Mouse (Mus musculus) brain, embryonic 14.5 days (tissue): ENCODE measurements at regions not wholly inside any gene's neighbourhood (a gene's known extent, or its start where the extent isn't known, plus 50 kb on each side); places are given as distances from the start of the nearest gene placed in this dataset.

Experiments used
- DNase-seq: peaks from one replicate; pipeline ENCODE4 v3.0.0-alpha.2; 2011; ENCODE audit warnings: low read depth
- CTCF ChIP-seq: fragments of 200-500 bp; IDR thresholded peaks from 2 replicates; pipeline ENCODE4 v1.5.1; 2012; ENCODE audit warnings: inconsistent platforms, mild to moderate bottlenecking, moderate library complexity, borderline replicate concordance; ENCODE audit not compliant: insufficient read depth, insufficient read length; ENCODE audit errors: extremely low read depth
- POLR2A ChIP-seq: fragments of 200-500 bp; IDR thresholded peaks from 2 replicates; pipeline ENCODE4 v1.6.1; 2012; ENCODE audit warnings: mild to moderate bottlenecking, inconsistent platforms, borderline replicate concordance; ENCODE audit not compliant: poor library complexity, insufficient read depth, insufficient read length, severe bottlenecking; ENCODE audit errors: extremely low read depth

- TF ChIP-seq CTCF, result no peak
- TF ChIP-seq POLR2A, result no peak
Measured at GRCm38 (mm10) chr15:62393416-62393815, 1451.6 kb downstream of the Gsdmc2 start.

GRCm38 (mm10) chr15:62392839-62393238, 1452.1 kb downstream of the Gsdmc2 start:
- no peak for DNase-seq
- TF ChIP-seq POLR2A (no peak), CTCF (no peak)

More at GRCm38 (mm10) chr15:62393416-62393815, 1451.6 kb downstream of the Gsdmc2 start:
- no peak for DNase-seq

GRCm38 (mm10) chr15:62392381-62392780, 1452.6 kb downstream of the Gsdmc2 start:
- no peak for DNase-seq
- TF ChIP-seq CTCF (no peak), POLR2A (no peak)

- TF ChIP-seq POLR2A, result no peak
- TF ChIP-seq CTCF, result no peak
- DNase-seq, result no peak
Measured at GRCm38 (mm10) chr15:62389431-62390105, 1455.4 kb downstream of the Gsdmc2 start.

- DNase-seq, result no peak
- TF ChIP-seq POLR2A, result no peak
- no peak for TF ChIP-seq CTCF
Measured at GRCm38 (mm10) chr15:62382233-62382632, 1459.4 kb upstream of the A1bg start.

GRCm38 (mm10) chr15:62374641-62375040, 1451.8 kb upstream of the A1bg start:
- DNase-seq, result no peak

GRCm38 (mm10) chr15:62361171-62361570, 1438.4 kb upstream of the A1bg start:
- DNase-seq, result no peak
- no peak for TF ChIP-seq POLR2A
- no peak for TF ChIP-seq CTCF

More at GRCm38 (mm10) chr15:62374641-62375040, 1451.8 kb upstream of the A1bg start:
- no peak for TF ChIP-seq POLR2A
- TF ChIP-seq CTCF, result no peak

GRCm38 (mm10) chr15:62358338-62359239, 1435.8 kb upstream of the A1bg start:
- TF ChIP-seq POLR2A (no peak), CTCF (no peak)
- no peak for DNase-seq

- no peak for DNase-seq
- TF ChIP-seq CTCF, result no peak
- no peak for TF ChIP-seq POLR2A
Measured at GRCm38 (mm10) chr15:62353786-62354185, 1431.0 kb upstream of the A1bg start.

- no peak for DNase-seq
- TF ChIP-seq POLR2A, result no peak
- TF ChIP-seq CTCF, result no peak
Measured at GRCm38 (mm10) chr15:62350862-62351757, 1428.3 kb upstream of the A1bg start.
